Mouse (Mus musculus) midbrain, embryonic 13.5 days (tissue): ENCODE results near the gene Myf5. TPM values are rescaled to one million over a fixed set of nuclear protein-coding genes. Genes with fewer than 3 reads are reported as not detected.

Experiments used
- ATAC-seq: fragments of 200-750 bp; cut with Nextera tagmentation; 2 replicates; pipeline ENCODE4 v1.8.0; 2017; ENCODE audit warnings: mild to moderate bottlenecking, moderate TSS enrichment, moderate library complexity
- H3K27ac ChIP-seq: fragments of 300-500 bp; sonication (generic); 2 replicates; pipeline ENCODE4 v1.5.1; 2015; ENCODE audit warnings: inconsistent platforms, mild to moderate bottlenecking, moderate library complexity
- H3K27me3 ChIP-seq: fragments of 300-500 bp; sonication (generic); 2 replicates; pipeline ENCODE4 v1.6.1; 2015; ENCODE audit warnings: mild to moderate bottlenecking, inconsistent platforms
- H3K36me3 ChIP-seq: fragments of 300-500 bp; sonication (generic); 2 replicates; pipeline ENCODE4 v1.6.1; 2015; ENCODE audit warnings: mild to moderate bottlenecking, inconsistent platforms
- H3K4me1 ChIP-seq: fragments of 300-500 bp; sonication (generic); replicated peaks from 2 replicates; pipeline ENCODE4 v1.6.1; 2015; ENCODE audit warnings: inconsistent platforms
- H3K4me2 ChIP-seq: fragments of 300-500 bp; sonication (generic); replicated peaks from 2 replicates; pipeline ENCODE4 v1.6.1; 2015; ENCODE audit warnings: moderate library complexity, mild to moderate bottlenecking, inconsistent platforms
- H3K4me3 ChIP-seq: fragments of 300-500 bp; sonication (generic); replicated peaks from 2 replicates; pipeline ENCODE4 v1.5.1; 2015; ENCODE audit warnings: mild to moderate bottlenecking, inconsistent platforms
- H3K9ac ChIP-seq: fragments of 300-500 bp; sonication (generic); replicated peaks from 2 replicates; pipeline ENCODE4 v1.6.1; 2015; ENCODE audit warnings: mild to moderate bottlenecking, inconsistent platforms
- H3K9me3 ChIP-seq: fragments of 300-500 bp; sonication (generic); 2 replicates; pipeline ENCODE4 v1.6.1; 2016; ENCODE audit warnings: mild to moderate bottlenecking, inconsistent platforms
- WGBS: fragments of 180-500 bp; shearing (Covaris S2); methylation state at CpG from one replicate; pipeline ENCODE4 v1.1.7; 2015; 5-methylcytosine and 5-hydroxymethylcytosine counted together
- polyA plus RNA-seq: library from polyadenylated mRNA; unstranded; fragments of >200 nt; fragmentation: Nextera tagmentation; extraction: Ambion mirVana; gene quantifications from 2 replicates; pipeline ENCODE4 v1.2.1, GENCODE M21; 2015

Gene Myf5
- not detected in 2 replicates for polyA plus RNA-seq

- no peak within 1 kb of the TSS for H3K4me2 ChIP-seq
- no peak within 1 kb of the TSS for H3K4me3 ChIP-seq
- 78% methylated on average over 8 of the region's 8 CpGs for WGBS
- 0 out of 2 replicates have a peak, but pooled peaks cover 4% of the 10 kb centered on the region for H3K4me1 ChIP-seq
- H3K27ac ChIP-seq: no peak within 1 kb of the TSS
- ATAC-seq: no peak
- no peaks in the 10 kb centered on the region for H3K27me3 ChIP-seq
- H3K9ac ChIP-seq: no peak within 1 kb of the TSS
- H3K36me3 ChIP-seq: no peaks in the 10 kb centered on the region
- no peaks in the 10 kb centered on the region for H3K9me3 ChIP-seq
These were observed at the start of gene Myf5 for GRCm38 (mm10) chr10:107485870-107486269. Myf5 (minus strand) TSS chr10:107486134.

GRCm38 (mm10) chr10:107528758-107529157 lies 42.8 kb upstream of the Myf5 start:
- H3K4me3 ChIP-seq: no peak overlapping the region
- no peaks in the 10 kb centered on the region for H3K36me3 ChIP-seq
- WGBS: 93% methylated on average over 1 of the region's 1 CpGs
- H3K9ac ChIP-seq: no peak overlapping the region
- H3K27ac ChIP-seq: no peak overlapping the region
- H3K4me1 ChIP-seq: no peaks in the 10 kb centered on the region
- H3K4me2 ChIP-seq: no peak overlapping the region
- no peaks in the 10 kb centered on the region for H3K9me3 ChIP-seq
- no peak for ATAC-seq
- H3K27me3 ChIP-seq: no peaks in the 10 kb centered on the region

- no peak overlapping the region for H3K4me2 ChIP-seq
- no peaks in the 10 kb centered on the region for H3K27me3 ChIP-seq
- ATAC-seq: no peak
- no peak overlapping the region for H3K27ac ChIP-seq
- WGBS: 84% methylated on average over 5 of the region's 5 CpGs
- no peaks in the 10 kb centered on the region for H3K9me3 ChIP-seq
- no peak overlapping the region for H3K4me3 ChIP-seq
- no peaks in the 10 kb centered on the region for H3K4me1 ChIP-seq
- H3K36me3 ChIP-seq: no peaks in the 10 kb centered on the region
- no peak overlapping the region for H3K9ac ChIP-seq
These were observed 33.3 kb upstream of the Myf5 start for GRCm38 (mm10) chr10:107519216-107519615.

GRCm38 (mm10) chr10:107516641-107517040 lies 30.7 kb upstream of the Myf5 start:
- H3K27ac ChIP-seq: no peak overlapping the region
- no peaks in the 10 kb centered on the region for H3K27me3 ChIP-seq
- H3K4me2 ChIP-seq: no peak overlapping the region
- no peaks in the 10 kb centered on the region for H3K4me1 ChIP-seq
- no peak overlapping the region for H3K9ac ChIP-seq
- ATAC-seq: no peak
- whole genome bisulfite sequencing: 87% methylated on average over 7 of the region's 7 CpGs
- H3K4me3 ChIP-seq: no peak overlapping the region
- no peaks in the 10 kb centered on the region for H3K9me3 ChIP-seq
- no peaks in the 10 kb centered on the region for H3K36me3 ChIP-seq

GRCm38 (mm10) chr10:107514735-107515134 lies 28.8 kb upstream of the Myf5 start:
- WGBS: 89% methylated on average over 7 of the region's 7 CpGs
- H3K4me1 ChIP-seq: no peaks in the 10 kb centered on the region

GRCm38 (mm10) chr10:107506397-107506796 lies 20.5 kb upstream of the Myf5 start:
- H3K9ac ChIP-seq: no peak overlapping the region
- no peaks in the 10 kb centered on the region for H3K27me3 ChIP-seq
- no peaks in the 10 kb centered on the region for H3K4me1 ChIP-seq
- no peaks in the 10 kb centered on the region for H3K9me3 ChIP-seq
- no peaks in the 10 kb centered on the region for H3K36me3 ChIP-seq
- WGBS: 87% methylated on average over 2 of the region's 2 CpGs
- no peak for ATAC-seq
- H3K4me2 ChIP-seq: no peak overlapping the region
- H3K4me3 ChIP-seq: no peak overlapping the region
- H3K27ac ChIP-seq: no peak overlapping the region

More at GRCm38 (mm10) chr10:107514735-107515134, 28.8 kb upstream of the Myf5 start:
- H3K9ac ChIP-seq: no peak overlapping the region
- no peaks in the 10 kb centered on the region for H3K27me3 ChIP-seq
- ATAC-seq: no peak
- no peak overlapping the region for H3K4me3 ChIP-seq
- no peak overlapping the region for H3K4me2 ChIP-seq
- no peaks in the 10 kb centered on the region for H3K9me3 ChIP-seq
- no peak overlapping the region for H3K27ac ChIP-seq
- no peaks in the 10 kb centered on the region for H3K36me3 ChIP-seq

GRCm38 (mm10) chr10:107503430-107503829 lies 17.5 kb upstream of the Myf5 start:
- H3K9ac ChIP-seq: no peak overlapping the region
- no peaks in the 10 kb centered on the region for H3K27me3 ChIP-seq
- 83% methylated on average over 4 of the region's 4 CpGs for WGBS
- no peak overlapping the region for H3K4me2 ChIP-seq
- no peaks in the 10 kb centered on the region for H3K36me3 ChIP-seq
- ATAC-seq: no peak
- H3K4me3 ChIP-seq: no peak overlapping the region
- no peaks in the 10 kb centered on the region for H3K4me1 ChIP-seq
- no peaks in the 10 kb centered on the region for H3K9me3 ChIP-seq
- no peak overlapping the region for H3K27ac ChIP-seq

GRCm38 (mm10) chr10:107502193-107502592 lies 16.3 kb upstream of the Myf5 start:
- no peak for ATAC-seq
- WGBS: 92% methylated on average over 7 of the region's 7 CpGs

GRCm38 (mm10) chr10:107499656-107500055 lies 13.7 kb upstream of the Myf5 start:
- Histone ChIP-seq H3K27ac (no peak overlapping the region), H3K9me3 (no peaks in the 10 kb centered on the region), H3K4me2 (no peak overlapping the region), H3K9ac (no peak overlapping the region), H3K36me3 (no peaks in the 10 kb centered on the region), H3K4me1 (no peaks in the 10 kb centered on the region), H3K27me3 (no peaks in the 10 kb centered on the region), H3K4me3 (no peak overlapping the region)
- no peak for ATAC-seq
- 88% methylated on average over 7 of the region's 7 CpGs for WGBS

More at GRCm38 (mm10) chr10:107502193-107502592, 16.3 kb upstream of the Myf5 start:
- Histone ChIP-seq H3K4me1 (no peaks in the 10 kb centered on the region), H3K9me3 (no peaks in the 10 kb centered on the region), H3K4me2 (no peak overlapping the region), H3K9ac (no peak overlapping the region), H3K27me3 (no peaks in the 10 kb centered on the region), H3K27ac (no peak overlapping the region), H3K4me3 (no peak overlapping the region), H3K36me3 (no peaks in the 10 kb centered on the region)

GRCm38 (mm10) chr10:107496402-107496801 lies 10.5 kb upstream of the Myf5 start:
- no peak overlapping the region for H3K4me3 ChIP-seq
- H3K4me1 ChIP-seq: no peaks in the 10 kb centered on the region
- no peak overlapping the region for H3K4me2 ChIP-seq
- ATAC-seq: no peak
- H3K36me3 ChIP-seq: no peaks in the 10 kb centered on the region
- no peaks in the 10 kb centered on the region for H3K9me3 ChIP-seq
- H3K9ac ChIP-seq: no peak overlapping the region
- WGBS: 89% methylated on average over 1 of the region's 1 CpGs
- H3K27me3 ChIP-seq: no peaks in the 10 kb centered on the region
- no peak overlapping the region for H3K27ac ChIP-seq

GRCm38 (mm10) chr10:107494568-107494967 lies 8.6 kb upstream of the Myf5 start, which contains the start of gene Myf6:
Myf6 (minus strand) TSS chr10:107494737.
- WGBS: 92% methylated on average over 6 of the region's 6 CpGs
- H3K4me2 ChIP-seq: peak within 1 kb of the TSS; percentile 47
- H3K36me3 ChIP-seq: no peaks in the 10 kb centered on the region
- H3K27ac ChIP-seq: no peak within 1 kb of the TSS
- H3K4me1 ChIP-seq: no peaks in the 10 kb centered on the region
- H3K27me3 ChIP-seq: no peaks in the 10 kb centered on the region
- no peaks in the 10 kb centered on the region for H3K9me3 ChIP-seq
- no peak for ATAC-seq
- H3K9ac ChIP-seq: no peak within 1 kb of the TSS
- H3K4me3 ChIP-seq: peak within 1 kb of the TSS; percentile 14

- no peaks in the 10 kb centered on the region for H3K9me3 ChIP-seq
- peak; percentile 90 for ATAC-seq
- 41% methylated on average over 20 of the region's 20 CpGs for WGBS
- peak overlapping the region; percentile 14 for H3K4me3 ChIP-seq
- H3K9ac ChIP-seq: no peak overlapping the region
- H3K36me3 ChIP-seq: no peaks in the 10 kb centered on the region
- no peaks in the 10 kb centered on the region for H3K27me3 ChIP-seq
- H3K4me2 ChIP-seq: peak overlapping the region; percentile 47
- 0 out of 2 replicates have a peak, but pooled peaks cover under 1% of the 10 kb centered on the region for H3K4me1 ChIP-seq
- H3K27ac ChIP-seq: no peak overlapping the region
These were observed 7.9 kb upstream of the Myf5 start for GRCm38 (mm10) chr10:107493580-107494474.
